Mouse (Mus musculus) liver, embryonic 15.5 days (tissue): ENCODE results near the gene Uckl1. TPM values are rescaled to one million over a fixed set of nuclear protein-coding genes. Genes with fewer than 3 reads are reported as not detected.

Source experiments
- ATAC-seq: fragments of 200-750 bp; cut with Nextera tagmentation; 2 replicates; pipeline ENCODE4 v1.8.0; 2017; ENCODE audit warnings: moderate number of reproducible peaks, mild to moderate bottlenecking, moderate library complexity; ENCODE audit not compliant: insufficient read depth
- H3K27ac ChIP-seq: fragments of 300-500 bp; sonication (generic); replicated peaks from 2 replicates; pipeline ENCODE4 v1.5.1; 2015; ENCODE audit warnings: mild to moderate bottlenecking, inconsistent platforms
- H3K27me3 ChIP-seq: fragments of 300-500 bp; sonication (generic); 2 replicates; pipeline ENCODE4 v1.6.1; 2015; ENCODE audit warnings: mild to moderate bottlenecking, inconsistent platforms
- H3K36me3 ChIP-seq: fragments of 300-500 bp; sonication (generic); replicated peaks from 2 replicates; pipeline ENCODE4 v1.6.1; 2015; ENCODE audit warnings: moderate library complexity, mild to moderate bottlenecking, inconsistent platforms
- H3K4me1 ChIP-seq: fragments of 300-500 bp; sonication (generic); replicated peaks from 2 replicates; pipeline ENCODE4 v1.6.1; 2015; ENCODE audit warnings: inconsistent platforms
- H3K4me2 ChIP-seq: fragments of 300-500 bp; sonication (generic); 2 replicates; pipeline ENCODE4 v1.6.1; 2015; ENCODE audit warnings: moderate library complexity, mild to moderate bottlenecking, inconsistent platforms
- H3K4me3 ChIP-seq: fragments of 300-500 bp; sonication (generic); replicated peaks from 2 replicates; pipeline ENCODE4 v1.5.1; 2015; ENCODE audit warnings: mild to moderate bottlenecking, inconsistent platforms
- H3K9ac ChIP-seq: fragments of 300-500 bp; sonication (generic); 2 replicates; pipeline ENCODE4 v1.6.1; 2015; ENCODE audit warnings: moderate library complexity, mild to moderate bottlenecking, inconsistent platforms
- H3K9me3 ChIP-seq: fragments of 300-500 bp; sonication (generic); replicated peaks from 2 replicates; pipeline ENCODE4 v1.6.1; 2016; ENCODE audit warnings: inconsistent platforms
- WGBS: fragments of 180-500 bp; shearing (Covaris S2); methylation state at CpG from one replicate; pipeline ENCODE4 v1.1.7; 2015; ENCODE audit warnings: mixed read lengths; ENCODE audit not compliant: insufficient replicate concordance; 5-methylcytosine and 5-hydroxymethylcytosine counted together
- polyA plus RNA-seq: library from polyadenylated mRNA; unstranded; fragments of >200 nt; fragmentation: Nextera tagmentation; extraction: Ambion mirVana; gene quantifications from 2 replicates; pipeline ENCODE4 v1.2.1, GENCODE M21; 2015

Uckl1 gene
- polyA plus RNA-seq, 1 experiment from 2014 or later: 20.4 TPM

DNA sequence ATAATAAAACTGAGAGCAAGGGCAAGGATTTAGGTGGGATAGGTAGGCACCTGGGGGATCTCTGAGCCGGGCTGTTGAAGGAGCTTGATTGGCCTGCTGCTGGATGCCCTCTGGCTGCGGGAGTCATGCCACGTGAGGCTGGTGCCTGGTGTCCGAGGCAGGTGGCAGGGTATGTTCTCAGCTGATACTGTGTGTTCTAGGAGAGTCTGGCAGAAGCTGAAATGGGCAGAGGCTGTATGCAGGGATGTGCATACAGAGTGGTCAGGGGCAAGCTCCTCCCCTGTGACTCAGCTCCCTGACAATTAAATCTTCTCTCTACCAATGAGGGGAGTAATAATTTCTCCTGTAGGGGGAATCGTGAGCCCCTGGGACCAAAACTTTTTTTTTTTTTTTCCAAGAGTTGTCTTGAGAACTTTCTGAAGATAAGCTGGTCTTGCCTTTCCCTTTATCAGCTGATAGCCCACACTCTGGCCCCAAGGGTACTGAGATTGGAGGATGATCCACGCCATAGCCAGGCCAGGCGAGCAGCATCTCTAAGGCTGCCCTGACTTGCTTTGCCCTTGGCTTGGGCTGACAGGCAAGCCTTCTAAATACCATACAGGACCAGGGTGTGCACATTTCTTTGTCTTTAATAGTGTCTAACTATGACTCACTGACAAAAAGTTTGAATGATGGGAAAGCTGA, 12.8 kb upstream of the Uckl1 start:
- no peak overlapping the region for H3K27ac ChIP-seq
- WGBS: 53% methylated on average over 7 of the region's 7 CpGs

DNA sequence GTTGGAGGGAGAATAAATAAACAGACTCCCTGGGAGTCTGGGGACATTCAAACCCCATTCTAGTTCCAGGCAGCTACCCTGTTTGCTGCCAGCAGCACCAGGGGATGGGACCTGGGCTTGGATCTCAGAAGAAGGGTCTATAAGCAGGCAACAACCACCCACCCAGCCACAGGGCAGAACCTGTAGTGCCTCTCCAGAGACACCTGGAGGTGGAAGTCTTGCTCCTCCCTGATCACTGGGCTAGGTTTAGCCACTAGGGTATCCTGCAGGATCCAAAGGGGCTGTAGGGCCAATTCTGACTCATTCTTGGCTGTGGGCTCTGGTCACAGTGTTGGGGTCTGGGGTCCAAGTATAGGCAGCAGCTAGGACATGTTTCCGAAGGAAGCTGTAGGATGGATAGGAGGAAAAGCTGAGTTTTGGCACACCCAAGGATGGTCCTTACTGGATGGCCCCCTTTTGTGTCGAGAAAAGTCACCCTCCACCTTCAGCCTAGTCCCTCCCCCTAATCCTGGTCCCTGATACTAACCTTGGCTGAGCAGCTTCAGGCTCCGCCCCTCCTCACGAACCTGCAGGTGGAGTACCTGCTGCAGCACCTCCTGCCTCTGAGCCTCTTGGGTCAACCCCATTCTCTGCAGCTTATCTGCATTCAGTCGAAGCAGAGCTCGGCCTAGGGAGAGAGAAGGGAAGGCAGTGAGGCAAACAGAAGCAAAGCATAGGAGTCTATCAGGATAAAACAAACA, 11.7 kb upstream of the Uckl1 start:
- H3K9me3 ChIP-seq: no peaks in the 10 kb centered on the region
- no peak overlapping the region for H3K4me2 ChIP-seq
- H3K36me3 ChIP-seq: no peaks in the 10 kb centered on the region
- no peak for ATAC-seq
- no peak overlapping the region for H3K9ac ChIP-seq
- H3K4me1 ChIP-seq: peaks cover 52% of the 10 kb centered on the region
- 54% methylated on average over 6 of the region's 6 CpGs for WGBS
- H3K27me3 ChIP-seq: peaks cover 46% of the 10 kb centered on the region
- H3K4me3 ChIP-seq: no peak overlapping the region
- no peak overlapping the region for H3K27ac ChIP-seq

More for the DNA sequence above, 12.8 kb upstream of the Uckl1 start:
- Histone ChIP-seq H3K27me3 (peaks cover 46% of the 10 kb centered on the region), H3K4me3 (no peak overlapping the region), H3K4me1 (peaks cover 51% of the 10 kb centered on the region), H3K4me2 (no peak overlapping the region), H3K36me3 (no peaks in the 10 kb centered on the region), H3K9ac (no peak overlapping the region), H3K9me3 (no peaks in the 10 kb centered on the region)
- ATAC-seq: no peak

DNA sequence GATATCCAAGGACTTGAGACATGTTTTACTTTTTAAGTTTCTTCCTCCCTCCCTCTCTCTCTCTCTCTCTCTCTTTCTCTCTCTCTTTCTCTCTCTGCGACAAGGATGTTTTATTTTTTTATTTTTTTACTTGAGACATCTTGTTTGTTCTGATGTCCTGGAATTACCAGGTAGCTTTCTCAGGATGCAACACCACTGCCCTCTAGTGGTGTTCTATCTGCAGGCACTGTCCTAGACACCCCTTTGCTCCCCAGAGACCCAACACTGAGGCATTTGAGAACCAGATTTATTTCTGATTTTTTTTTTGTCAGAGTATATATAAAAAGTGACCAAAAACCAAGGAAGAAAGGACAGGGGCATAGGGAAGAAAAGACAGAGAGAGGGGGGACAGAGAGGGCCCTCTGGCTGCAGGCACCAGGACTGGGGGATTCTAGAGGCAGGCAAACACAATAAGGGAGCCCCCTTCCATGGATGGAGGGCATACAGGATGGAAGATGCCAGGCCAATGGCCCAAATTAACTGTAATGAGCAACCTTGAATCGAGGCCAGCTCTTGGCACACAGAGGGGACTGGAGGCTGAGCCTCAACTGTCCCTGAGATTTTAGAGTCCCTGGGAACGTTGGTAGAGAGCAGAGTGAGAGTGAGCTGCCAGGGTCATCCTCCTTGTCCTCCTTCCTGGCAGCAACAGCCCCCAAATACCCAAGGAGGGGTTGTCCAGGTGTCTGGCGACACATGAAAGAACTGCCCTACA, 10.4 kb upstream of the Uckl1 start:
- Histone ChIP-seq H3K4me1 (peaks cover 58% of the 10 kb centered on the region), H3K9me3 (no peaks in the 10 kb centered on the region), H3K27ac (no peak overlapping the region), H3K9ac (no peak overlapping the region), H3K36me3 (peaks cover 6% of the 10 kb centered on the region; the same call in 1 of the 2 replicates), H3K27me3 (peaks cover 42% of the 10 kb centered on the region), H3K4me2 (no peak overlapping the region), H3K4me3 (no peak overlapping the region)
- ATAC-seq: no peak
- WGBS: 54% methylated on average over 4 of the region's 4 CpGs

DNA sequence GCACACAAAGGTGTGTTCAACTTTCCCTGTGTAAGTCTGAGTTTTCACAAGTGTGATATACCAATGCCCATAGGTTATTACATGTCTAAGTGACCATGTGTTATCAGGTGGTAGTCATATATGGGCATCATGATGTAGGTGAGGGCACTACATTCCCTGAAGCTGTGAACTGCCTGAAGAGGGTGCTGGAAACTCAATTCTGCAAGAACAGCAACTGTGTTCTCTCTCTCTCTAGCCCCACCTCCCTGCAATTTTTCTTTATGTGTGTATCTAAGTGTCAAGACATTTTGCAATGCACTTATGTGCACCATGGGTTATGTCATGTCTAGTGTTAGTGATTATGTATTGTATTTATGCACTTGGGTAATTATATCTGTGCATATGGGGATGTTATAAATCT, 9.2 kb upstream of the Uckl1 start:
- Histone ChIP-seq H3K36me3 (peaks cover 18% of the 10 kb centered on the region), H3K4me2 (no peak overlapping the region), H3K27ac (no peak overlapping the region), H3K4me1 (peaks cover 56% of the 10 kb centered on the region), H3K9ac (no peak overlapping the region), H3K4me3 (no peak overlapping the region), H3K9me3 (no peaks in the 10 kb centered on the region), H3K27me3 (peaks cover 32% of the 10 kb centered on the region)
- ATAC-seq: no peak

DNA sequence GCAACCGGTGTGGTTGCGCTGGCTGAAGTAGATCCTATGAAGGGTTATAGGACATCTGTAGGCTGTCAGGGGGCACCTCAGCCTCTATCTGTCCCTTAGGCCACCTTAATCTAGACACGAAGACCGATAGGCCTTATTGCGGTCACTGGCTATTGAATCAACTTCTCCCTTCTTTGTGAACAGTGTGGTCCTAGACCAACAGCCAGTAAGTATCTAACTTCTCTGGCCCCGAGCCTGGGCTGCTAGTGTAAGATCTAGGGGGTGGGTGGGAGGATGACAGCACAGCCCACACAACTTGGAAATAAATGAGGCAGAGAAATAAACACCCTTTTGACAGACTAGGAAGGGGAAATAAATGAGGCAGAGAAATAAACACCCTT, 8.3 kb upstream of the Uckl1 start:
- peak; percentile 8; the same call in 1 of the 2 replicates for ATAC-seq
- Histone ChIP-seq H3K9ac (peak overlapping the region; percentile 78), H3K9me3 (no peaks in the 10 kb centered on the region), H3K4me3 (peak overlapping the region; percentile 77), H3K27me3 (peaks cover 23% of the 10 kb centered on the region), H3K36me3 (peaks cover 27% of the 10 kb centered on the region), H3K27ac (peak overlapping the region; percentile 79), H3K4me1 (peaks cover 47% of the 10 kb centered on the region), H3K4me2 (peak overlapping the region; percentile 96)
- WGBS: under 1% methylated on average over 6 of the region's 6 CpGs

DNA sequence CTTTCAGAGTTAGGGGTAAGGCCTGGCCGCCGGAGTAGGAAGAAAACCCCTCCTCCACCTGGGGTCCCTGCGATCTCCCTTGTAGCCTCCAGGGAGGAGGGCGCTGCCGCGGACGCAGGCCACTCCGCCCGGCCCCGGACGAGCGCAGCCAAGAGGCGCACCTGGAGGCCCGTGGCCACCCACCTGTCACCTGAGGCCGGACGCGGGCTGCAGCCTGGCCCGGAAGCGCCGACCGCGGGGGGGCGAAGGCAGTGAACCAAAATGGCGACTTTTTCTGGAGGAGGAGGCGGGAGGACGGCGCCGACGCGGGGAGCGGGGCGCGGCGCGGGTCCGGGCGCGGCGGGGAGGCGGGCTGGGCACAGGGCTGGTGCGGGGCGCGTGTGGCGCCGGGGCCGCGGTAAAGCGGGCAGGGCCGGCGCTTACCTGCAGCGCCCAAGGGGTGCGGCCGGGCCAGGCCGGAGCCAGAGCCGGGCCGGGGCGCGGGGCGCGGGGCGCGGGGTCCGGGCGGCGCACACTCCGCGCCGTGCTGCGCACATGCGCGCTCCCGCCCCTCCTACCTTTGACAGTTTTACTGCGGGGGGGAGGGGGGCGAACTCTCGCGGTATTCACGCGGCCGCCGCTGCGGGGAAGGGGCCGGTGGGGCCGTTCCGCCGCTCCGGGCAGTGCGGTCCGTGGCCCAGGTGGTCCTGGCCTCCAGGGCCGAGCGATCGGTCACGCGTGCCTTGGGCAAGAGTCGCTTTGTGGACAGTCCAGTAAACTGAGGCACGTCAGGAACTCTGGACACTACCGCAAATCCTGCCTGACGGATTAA, 7.7 kb upstream of the Uckl1 start, which contains the start of gene Zfp512b:
Gene Zfp512b (minus strand): TSS at position 573 of the 811 bp plus-strand sequence.
- H3K4me1 ChIP-seq: peaks cover 41% of the 10 kb centered on the region
- H3K27ac ChIP-seq: peak within 1 kb of the TSS; percentile 79
- 1% methylated on average over 76 of the region's 97 CpGs for WGBS
- H3K36me3 ChIP-seq: peaks cover 32% of the 10 kb centered on the region
- no peaks in the 10 kb centered on the region for H3K9me3 ChIP-seq
- peaks cover 17% of the 10 kb centered on the region; the same call in 1 of the 2 replicates for H3K27me3 ChIP-seq
- ATAC-seq: peak; percentile 54
- peak within 1 kb of the TSS; percentile 78 for H3K9ac ChIP-seq
- peak within 1 kb of the TSS; percentile 96 for H3K4me2 ChIP-seq
- peak within 1 kb of the TSS; percentile 77 for H3K4me3 ChIP-seq

DNA sequence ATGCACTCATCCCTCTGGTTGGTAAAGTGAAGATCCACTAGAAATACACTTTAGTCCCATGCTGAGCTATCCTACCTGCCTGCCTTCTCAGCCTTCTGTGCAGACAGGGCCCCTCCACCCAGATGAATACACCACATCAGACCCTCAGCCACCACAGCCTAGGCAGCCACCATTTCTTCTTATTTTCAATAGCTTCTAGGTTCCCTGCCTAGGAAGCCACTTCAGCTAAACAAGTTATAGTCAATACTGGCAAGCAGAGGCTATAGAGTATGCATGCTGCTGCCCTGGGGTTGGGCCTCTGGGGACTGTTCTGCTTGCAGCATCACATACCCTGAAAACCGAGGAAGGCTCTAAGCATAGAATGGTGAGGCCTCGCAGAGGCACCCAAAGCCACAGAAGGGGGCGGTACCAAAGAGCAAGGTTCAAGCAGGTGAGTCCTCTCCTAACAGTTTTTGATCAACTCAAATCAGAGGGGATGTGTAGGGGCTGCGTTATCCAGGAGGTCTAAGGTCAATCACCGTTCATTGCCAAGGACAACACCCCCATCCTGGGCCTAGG, 6.9 kb upstream of the Uckl1 start, which contains the start of gene Prpf6:
Gene Prpf6 (plus strand): TSS at position 341 of the 558 bp plus-strand sequence.
- 9% methylated on average over 5 of the region's 5 CpGs for WGBS
- peak within 1 kb of the TSS; percentile 78 for H3K9ac ChIP-seq
- peak within 1 kb of the TSS; percentile 77 for H3K4me3 ChIP-seq
- H3K9me3 ChIP-seq: no peaks in the 10 kb centered on the region
- H3K4me1 ChIP-seq: peaks cover 40% of the 10 kb centered on the region
- peak; percentile 11; the same call in 1 of the 2 replicates for ATAC-seq
- H3K27me3 ChIP-seq: peaks cover 12% of the 10 kb centered on the region; the same call in 1 of the 2 replicates
- peaks cover 40% of the 10 kb centered on the region for H3K36me3 ChIP-seq
- H3K4me2 ChIP-seq: peak within 1 kb of the TSS; percentile 96
- H3K27ac ChIP-seq: peak within 1 kb of the TSS; percentile 79

DNA sequence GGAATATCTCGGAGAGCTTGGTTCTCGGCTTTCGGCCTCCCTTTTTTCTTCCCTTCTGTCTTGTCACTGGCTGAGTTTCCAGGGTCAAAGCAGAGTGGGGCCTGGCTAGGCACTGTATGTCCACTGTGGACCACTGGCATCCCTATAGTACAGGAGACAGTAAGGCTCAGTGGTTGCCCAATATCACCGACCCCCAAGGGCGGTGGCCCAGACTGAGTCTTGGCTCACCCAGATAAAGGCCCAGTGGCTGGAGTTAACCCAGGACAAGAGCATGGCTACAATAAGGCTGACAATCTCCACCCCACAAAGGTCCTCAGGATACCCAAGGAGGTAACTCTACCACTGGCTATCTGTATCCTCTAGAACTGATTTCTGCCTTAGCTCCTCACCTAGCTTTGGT, 5.8 kb upstream of the Uckl1 start:
- no peak overlapping the region for H3K4me3 ChIP-seq
- H3K27ac ChIP-seq: no peak overlapping the region
- ATAC-seq: no peak
- no peak overlapping the region for H3K4me2 ChIP-seq
- peaks cover 51% of the 10 kb centered on the region for H3K36me3 ChIP-seq
- no peak overlapping the region for H3K9ac ChIP-seq
- no peaks in the 10 kb centered on the region for H3K9me3 ChIP-seq
- H3K4me1 ChIP-seq: peaks cover 40% of the 10 kb centered on the region
- 65% methylated on average over 5 of the region's 5 CpGs for WGBS
- 0 out of 2 replicates have a peak, but pooled peaks cover 3% of the 10 kb centered on the region for H3K27me3 ChIP-seq

DNA sequence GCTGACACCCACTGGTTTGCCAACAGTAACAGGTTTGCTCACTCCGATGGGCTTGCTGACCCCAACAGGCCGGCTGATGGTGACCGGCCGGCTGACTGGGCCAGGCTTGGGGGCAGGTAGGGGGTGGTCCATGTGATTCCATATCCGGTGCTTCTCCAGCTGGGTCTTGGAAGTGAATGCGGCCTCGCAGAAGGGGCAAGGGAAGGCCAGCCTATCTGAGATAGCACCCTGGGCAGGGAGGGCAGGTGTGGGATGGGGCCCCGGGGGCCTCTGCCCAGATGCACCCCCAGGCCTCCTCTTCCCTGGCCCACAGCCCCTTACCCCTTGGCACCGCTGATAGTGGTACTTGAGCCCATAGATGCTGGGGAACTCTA, 5.0 kb upstream of the Uckl1 start:
- peaks cover 40% of the 10 kb centered on the region for H3K4me1 ChIP-seq
- peaks cover 58% of the 10 kb centered on the region for H3K36me3 ChIP-seq
- no peak overlapping the region for H3K27ac ChIP-seq
- H3K9ac ChIP-seq: no peak overlapping the region
- H3K27me3 ChIP-seq: no peaks in the 10 kb centered on the region
- H3K9me3 ChIP-seq: no peaks in the 10 kb centered on the region
- no peak for ATAC-seq
- H3K4me3 ChIP-seq: no peak overlapping the region
- 87% methylated on average over 9 of the region's 9 CpGs for WGBS
- H3K4me2 ChIP-seq: no peak overlapping the region

DNA sequence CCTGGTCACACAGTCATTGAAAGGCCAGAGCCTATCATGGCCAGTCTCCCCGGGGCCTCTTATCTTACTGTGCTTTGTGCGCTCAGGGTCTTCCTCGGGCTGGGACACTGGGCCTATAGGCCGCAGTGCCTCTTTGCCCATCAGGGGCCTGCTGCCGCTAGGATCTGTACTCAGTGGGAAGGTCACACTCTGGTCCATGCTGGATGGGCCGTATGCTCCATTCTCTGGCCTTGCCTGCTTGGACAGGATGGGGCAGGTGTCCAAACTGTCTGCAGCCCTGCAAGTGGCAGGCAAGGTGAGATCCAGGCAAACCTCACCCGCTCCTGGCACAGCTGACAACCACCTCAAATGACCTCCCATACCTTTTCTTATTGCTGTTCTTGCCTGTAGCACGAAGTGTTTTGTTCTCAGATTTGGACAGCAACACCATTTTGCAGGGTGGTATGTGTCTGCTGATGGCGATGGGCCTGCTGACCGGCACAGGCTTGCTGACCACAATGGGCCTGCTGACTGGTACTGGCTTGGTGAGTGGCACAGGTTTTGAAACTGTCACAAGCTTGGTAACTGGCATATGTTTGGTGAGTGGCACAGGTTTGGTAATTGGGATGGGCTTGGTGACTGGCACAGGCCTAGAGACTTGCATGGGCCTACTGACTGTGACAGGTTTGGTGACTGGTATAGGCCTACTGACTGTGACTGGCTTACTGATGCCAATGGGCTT, 4.5 kb upstream of the Uckl1 start:
- H3K27ac ChIP-seq: no peak overlapping the region
- no peak overlapping the region for H3K9ac ChIP-seq
- ATAC-seq: no peak
- 81% methylated on average over 10 of the region's 10 CpGs for WGBS
- H3K4me1 ChIP-seq: peaks cover 40% of the 10 kb centered on the region
- H3K4me3 ChIP-seq: no peak overlapping the region
- H3K36me3 ChIP-seq: peaks cover 58% of the 10 kb centered on the region
- no peaks in the 10 kb centered on the region for H3K9me3 ChIP-seq
- H3K4me2 ChIP-seq: no peak overlapping the region
- H3K27me3 ChIP-seq: no peaks in the 10 kb centered on the region
